Mouse (Mus musculus): Measurements from ENCODE around the gene Olfr649. TPM values are rescaled to one million over a fixed set of nuclear protein-coding genes. Genes with fewer than 3 reads are reported as not detected.

The Olfr649 gene
- total RNA-seq, 2 experiments from 2014 or later: not detected

Other genes with a start within 250 kb of the Olfr649 start
- under 1 TPM in 1 of 2 experiments, not detected in 1; 0.03 TPM for gene Olfr635, start 224.8 kb downstream of the Olfr649 start, total RNA-seq (2021)
- not detected for gene Olfr638, start 197.2 kb downstream of the Olfr649 start, total RNA-seq (2021)
- under 1 TPM; 0.03 to 0.05 TPM for gene Olfr639, start 178.7 kb downstream of the Olfr649 start, total RNA-seq (2021)
- gene Olfr640, start 170.4 kb downstream of the Olfr649 start, total RNA-seq (2021): not detected
- gene Olfr641, start 160.5 kb downstream of the Olfr649 start, total RNA-seq (2021): not detected
- not detected for gene Olfr642, start 143.3 kb downstream of the Olfr649 start, total RNA-seq (2021)
- not detected for gene 4930516K23Rik, start 134.5 kb downstream of the Olfr649 start, total RNA-seq (2021)
- gene Olfr644, start 124.1 kb downstream of the Olfr649 start, total RNA-seq (2021): not detected
- not detected for gene Olfr645, start 110.5 kb downstream of the Olfr649 start, total RNA-seq (2021)
- not detected for gene Olfr646, start 91.1 kb downstream of the Olfr649 start, total RNA-seq (2021)
- not detected for gene Ubqln5, start 66.2 kb downstream of the Olfr649 start, total RNA-seq (2021)
- not detected for gene Olfr643, start 58.6 kb downstream of the Olfr649 start, total RNA-seq (2021)
- gene Ubqln3, start 52.7 kb downstream of the Olfr649 start, total RNA-seq (2021): not detected
- not detected for gene Ubqlnl, start 45.4 kb downstream of the Olfr649 start, total RNA-seq (2021)
- gene Olfm5, start 31.2 kb downstream of the Olfr649 start, total RNA-seq (2021): not detected
- not detected for gene Olfr648, start 12.6 kb downstream of the Olfr649 start, total RNA-seq (2021)
- gene Trim6, start 22.8 kb upstream of the Olfr649 start, total RNA-seq (2021): 1 to 10 TPM in 1 of 2 experiments, under 1 TPM in 1; 0.57 to 1.3 TPM
- gene Trim34a, start 48.5 kb upstream of the Olfr649 start, total RNA-seq (2021): 1 to 10 TPM; 1.8 to 2.0 TPM
- gene Trim5, start 92.1 kb upstream of the Olfr649 start, total RNA-seq (2021): 1 to 10 TPM in 1 of 2 experiments, under 1 TPM in 1; 0.98 to 1.5 TPM
- 1 to 10 TPM; 4.5 to 5.4 TPM for gene Trim12a, start 119.5 kb upstream of the Olfr649 start, total RNA-seq (2021)
- under 1 TPM in 1 of 2 experiments, not detected in 1; 0.29 TPM for gene Trim34b, start 133.5 kb upstream of the Olfr649 start, total RNA-seq (2021)
- gene Trim12c, start 157.4 kb upstream of the Olfr649 start, total RNA-seq (2021): 1 to 10 TPM; 2.6 to 3.5 TPM
- under 1 TPM; 0.05 to 0.08 TPM for gene Trim30b, start 173.9 kb upstream of the Olfr649 start, total RNA-seq (2021)
- gene Trim30c, start 204.9 kb upstream of the Olfr649 start, total RNA-seq (2021): under 1 TPM in 1 of 2 experiments, not detected in 1; 0.21 TPM